Mouse (Mus musculus): ENCODE results near the gene Sh3d21. TPM values are rescaled to one million over a fixed set of nuclear protein-coding genes. Genes with fewer than 3 reads are reported as not detected.
"Not testable (repeated sequence)": the region's sequence is repeated elsewhere in the genome, so short reads cannot be mapped to it uniquely, and the experiment has no call there.

The Sh3d21 gene
- polyA plus RNA-seq, 1 experiment: 3.8 TPM

DNA sequence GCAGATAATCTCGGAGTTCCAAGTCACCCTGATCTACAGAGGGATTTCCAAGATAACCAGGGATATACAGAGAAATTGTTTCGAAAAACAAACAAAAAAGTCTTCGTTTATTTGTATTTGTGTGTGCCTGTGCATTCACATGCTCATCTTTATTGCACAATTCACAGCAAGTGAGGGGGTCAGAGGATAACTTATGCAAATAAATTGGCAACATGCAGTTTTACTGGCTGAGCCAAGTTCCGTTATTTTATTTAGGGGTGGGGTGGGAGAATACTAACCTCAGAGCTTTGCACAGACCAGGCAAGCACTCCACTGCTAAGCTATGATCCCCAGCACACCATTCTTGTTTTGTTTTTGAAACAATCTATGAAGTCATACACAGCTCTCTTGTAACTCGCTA, 10.5 kb upstream of the Sh3d21 start:
- H3K4me1 ChIP-seq (ENCODE audit: control insufficient read depth, insufficient read depth, low read length): no peaks in the 10 kb centered on the region
- no peak overlapping the region for H3K27ac ChIP-seq (ENCODE audit: insufficient read depth, low read length)
- H3K4me3 ChIP-seq (ENCODE audit: insufficient read depth, low read length): no peak overlapping the region
- TF ChIP-seq CTCF (IDR thresholded peaks at IDR 0.05; ENCODE audit: borderline replicate concordance, insufficient read depth, low read length) (no peak), POLR2A (IDR thresholded peaks at IDR 0.05; ENCODE audit: low read depth, low read length) (no peak)

DNA sequence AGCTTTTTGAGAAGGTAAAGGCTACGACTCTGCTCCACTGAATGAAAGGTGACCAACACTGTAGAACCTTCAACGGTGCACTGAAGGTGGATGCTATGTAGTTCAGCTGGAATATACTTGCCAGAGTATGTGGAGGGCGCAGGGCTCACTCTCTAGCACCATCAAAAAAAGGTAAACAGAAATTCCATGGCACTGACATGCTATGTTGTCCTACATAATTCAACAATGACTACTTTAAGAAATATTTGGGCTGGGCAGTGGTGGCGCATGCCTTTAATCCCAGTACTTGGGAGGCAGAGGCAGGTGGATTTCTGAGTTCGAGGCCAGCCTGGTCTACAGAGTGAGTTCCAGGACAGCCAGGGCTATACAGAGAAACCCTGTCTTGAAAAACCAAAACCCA, 7.4 kb upstream of the Sh3d21 start:
- not testable (repeated sequence) for H3K4me3 ChIP-seq (ENCODE audit: insufficient read depth, low read length); H3K27ac ChIP-seq (ENCODE audit: insufficient read depth, low read length); H3K4me1 ChIP-seq (ENCODE audit: control insufficient read depth, insufficient read depth, low read length)

DNA sequence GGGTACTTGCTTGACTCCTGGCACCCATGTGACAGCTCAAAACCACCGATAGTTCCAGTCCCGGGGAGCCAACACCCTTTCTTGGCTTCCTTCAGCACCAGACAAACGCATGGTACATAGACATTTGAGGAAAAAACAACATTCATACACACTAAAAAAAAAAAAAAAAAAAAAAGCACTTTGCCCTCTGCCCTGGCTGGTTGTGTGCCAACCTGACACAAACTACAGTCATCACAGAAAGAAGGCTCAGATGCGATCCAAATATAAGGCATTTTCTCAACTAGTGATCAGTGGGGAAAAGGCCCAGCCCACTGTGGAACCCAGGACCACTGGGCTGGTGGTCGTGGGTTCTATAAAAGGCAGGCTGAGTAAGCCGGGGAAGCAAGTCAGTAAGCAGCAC, 5.6 kb upstream of the Sh3d21 start:
- H3K4me3 ChIP-seq (ENCODE audit: insufficient read depth, low read length): no peak overlapping the region
- TF ChIP-seq CTCF (IDR thresholded peaks at IDR 0.05; ENCODE audit: borderline replicate concordance, insufficient read depth, low read length) (no peak), POLR2A (IDR thresholded peaks at IDR 0.05; ENCODE audit: low read depth, low read length) (no peak)
- no peaks in the 10 kb centered on the region; the same call in 1 of the 2 replicates for H3K4me1 ChIP-seq (ENCODE audit: control insufficient read depth, insufficient read depth, low read length)
- peak overlapping the region; percentile 23; the same call in 1 of the 2 replicates for H3K27ac ChIP-seq (ENCODE audit: insufficient read depth, low read length)

DNA sequence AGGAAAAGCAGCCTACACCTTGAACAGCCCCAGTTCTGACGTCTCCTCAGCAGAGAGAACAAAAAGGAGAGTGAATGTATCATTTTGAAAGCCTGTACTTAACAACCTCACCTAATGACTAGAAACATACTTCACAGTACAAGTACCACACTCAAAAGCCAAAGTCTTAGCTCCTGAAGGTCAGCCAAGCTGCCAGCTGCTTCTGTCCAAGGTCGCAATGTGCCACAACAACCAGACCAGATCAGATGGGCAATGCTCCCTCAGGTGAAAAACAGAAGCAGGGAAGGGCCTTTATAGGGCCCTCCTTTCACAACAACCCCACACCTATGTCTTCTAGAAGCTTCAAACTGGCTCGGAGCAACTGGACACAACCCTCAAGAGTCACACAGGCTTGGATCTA, 2.8 kb upstream of the Sh3d21 start:
- no peak overlapping the region for H3K4me3 ChIP-seq (ENCODE audit: insufficient read depth, low read length)
- H3K27ac ChIP-seq (ENCODE audit: insufficient read depth, low read length): peak overlapping the region; percentile 48; the same call in 1 of the 2 replicates
- no peaks in the 10 kb centered on the region; the same call in 1 of the 2 replicates for H3K4me1 ChIP-seq (ENCODE audit: control insufficient read depth, insufficient read depth, low read length)
- no peak for TF ChIP-seq POLR2A (IDR thresholded peaks at IDR 0.05; ENCODE audit: low read depth, low read length)

DNA sequence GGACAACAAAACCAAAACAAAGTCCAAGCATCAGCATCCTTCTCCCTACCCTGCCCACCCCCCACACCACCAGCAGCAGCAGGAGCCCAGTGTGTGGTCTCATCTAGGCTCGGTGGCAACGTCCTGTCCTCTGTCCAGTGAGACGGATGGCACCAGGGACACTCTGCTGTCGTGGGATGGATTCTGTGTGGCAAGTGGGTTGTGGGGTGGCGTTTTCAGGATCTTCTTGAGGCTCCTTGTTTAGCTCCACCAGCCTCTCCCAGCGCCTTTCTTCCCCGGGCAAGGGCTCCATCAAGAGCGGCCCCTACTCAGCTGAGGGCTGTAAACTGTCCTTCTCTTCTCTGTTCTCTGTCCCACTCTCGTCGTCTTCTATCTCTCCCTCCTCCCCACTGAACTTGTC, 1.8 kb upstream of the Sh3d21 start:
- H3K4me1 ChIP-seq (ENCODE audit: control insufficient read depth, insufficient read depth, low read length); H3K27ac ChIP-seq (ENCODE audit: insufficient read depth, low read length); H3K4me3 ChIP-seq (ENCODE audit: insufficient read depth, low read length): not testable (repeated sequence)

DNA sequence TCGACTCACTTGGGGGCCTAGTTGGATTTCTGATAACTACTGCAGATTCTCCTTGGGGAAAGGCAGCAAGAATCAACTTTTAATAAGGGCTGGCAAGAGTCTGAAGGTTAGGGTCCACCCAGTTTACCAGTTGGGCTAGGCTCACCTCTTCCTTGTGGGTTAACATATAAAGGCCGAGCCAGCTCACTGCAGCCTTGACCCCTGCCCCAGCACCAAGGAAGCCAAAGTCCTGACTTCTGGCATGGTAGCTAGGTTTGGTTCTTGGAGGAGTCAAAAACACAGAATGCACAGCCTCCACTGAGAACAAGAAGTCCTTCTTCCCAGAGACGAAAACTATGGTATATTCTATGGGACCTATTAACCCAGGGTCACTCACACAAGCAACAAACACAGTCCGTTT, 394 bp upstream of the Sh3d21 start:
- H3K4me3 ChIP-seq (ENCODE audit: insufficient read depth, low read length): no peak overlapping the region
- H3K27ac ChIP-seq (ENCODE audit: insufficient read depth, low read length): no peak overlapping the region
- H3K4me1 ChIP-seq (ENCODE audit: control insufficient read depth, insufficient read depth, low read length): no peaks in the 10 kb centered on the region; the same call in 1 of the 2 replicates
- TF ChIP-seq CTCF (IDR thresholded peaks at IDR 0.05; ENCODE audit: borderline replicate concordance, insufficient read depth, low read length) (no peak), POLR2A (IDR thresholded peaks at IDR 0.05; ENCODE audit: low read depth, low read length) (no peak)

DNA sequence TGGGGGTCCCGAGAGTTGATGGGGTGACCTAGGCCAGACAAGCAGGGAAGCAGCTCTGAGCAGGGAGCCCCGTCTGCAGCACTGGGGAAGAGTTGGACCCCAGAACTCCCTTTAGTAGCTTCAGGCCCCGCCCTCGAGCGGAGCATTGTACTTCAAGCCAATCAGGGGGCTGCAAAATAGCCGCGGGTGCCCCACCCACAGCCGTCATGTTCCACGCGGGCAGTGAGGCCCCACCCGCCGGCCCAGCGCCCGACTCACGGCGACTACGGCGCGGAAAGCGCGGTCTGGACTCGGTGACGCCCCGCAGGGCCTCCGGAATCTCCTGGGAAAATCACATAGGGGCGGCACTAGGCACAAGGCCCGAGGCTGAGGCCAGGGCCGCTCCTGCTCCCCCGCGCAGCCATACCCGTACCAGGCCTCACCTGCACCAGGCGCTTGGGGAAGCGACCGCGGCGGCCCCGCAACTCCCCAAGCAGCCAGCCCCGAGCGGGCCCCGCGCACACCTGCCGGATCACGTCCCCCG, 686 bp downstream of the Sh3d21 start:
- TF ChIP-seq POLR2A (IDR thresholded peaks at IDR 0.05; ENCODE audit: low read depth, low read length) (peak; percentile 84), CTCF (IDR thresholded peaks at IDR 0.05; ENCODE audit: borderline replicate concordance, insufficient read depth, low read length) (no peak)
- Histone ChIP-seq H3K4me1 (ENCODE audit: control insufficient read depth, insufficient read depth, low read length) (no peaks in the 10 kb centered on the region; the same call in 1 of the 2 replicates), H3K4me3 (ENCODE audit: insufficient read depth, low read length) (no peak overlapping the region), H3K27ac (ENCODE audit: insufficient read depth, low read length) (0 out of 2 replicates have a peak overlapping the region, but pooled peaks have one; percentile 14)

DNA sequence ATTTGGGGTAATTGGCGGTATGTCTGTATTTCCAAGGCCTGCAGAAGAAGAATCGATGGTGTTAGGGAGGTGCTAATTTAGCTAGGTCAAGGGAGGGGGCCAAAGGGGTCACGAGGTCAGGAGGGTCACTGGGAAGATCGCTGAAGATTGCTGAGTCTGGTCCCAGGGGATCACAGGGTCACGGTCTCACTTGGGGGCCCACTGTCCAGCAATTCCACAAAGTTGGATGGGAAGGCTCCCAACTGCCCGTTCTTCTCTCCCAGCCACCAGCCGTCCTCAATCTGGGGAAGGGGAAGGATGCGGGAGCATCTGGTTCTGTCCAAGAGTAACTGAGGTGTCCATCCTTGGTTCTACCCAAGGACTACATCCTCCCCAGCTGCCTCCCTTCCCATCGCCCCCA, 1.3 kb downstream of the Sh3d21 start:
- no peak overlapping the region for H3K27ac ChIP-seq (ENCODE audit: insufficient read depth, low read length)
- no peaks in the 10 kb centered on the region; the same call in 1 of the 2 replicates for H3K4me1 ChIP-seq (ENCODE audit: control insufficient read depth, insufficient read depth, low read length)
- TF ChIP-seq CTCF (IDR thresholded peaks at IDR 0.05; ENCODE audit: borderline replicate concordance, insufficient read depth, low read length) (no peak), POLR2A (IDR thresholded peaks at IDR 0.05; ENCODE audit: low read depth, low read length) (no peak)
- H3K4me3 ChIP-seq (ENCODE audit: insufficient read depth, low read length): no peak overlapping the region

DNA sequence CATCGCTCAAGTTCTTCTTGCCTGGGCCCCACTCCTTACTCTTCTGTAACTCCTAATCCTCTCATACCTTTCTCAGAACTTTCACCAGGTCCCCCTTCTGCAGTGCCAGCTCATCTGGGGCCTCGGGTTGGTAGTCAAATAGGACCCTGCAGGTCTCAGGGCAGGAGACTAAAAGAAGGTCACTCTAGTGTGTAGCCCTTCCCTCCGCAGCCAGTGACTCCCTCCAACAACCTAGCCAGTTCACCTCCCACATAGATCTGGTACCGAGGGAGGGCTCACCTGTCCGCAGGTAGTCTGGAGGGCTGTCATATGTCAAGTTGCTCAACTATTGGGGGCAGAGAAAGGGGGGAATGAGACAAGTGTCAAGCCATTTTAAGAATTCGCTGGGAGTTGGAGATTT, 1.8 kb downstream of the Sh3d21 start:
- no peak overlapping the region for H3K4me3 ChIP-seq (ENCODE audit: insufficient read depth, low read length)
- no peaks in the 10 kb centered on the region; the same call in 1 of the 2 replicates for H3K4me1 ChIP-seq (ENCODE audit: control insufficient read depth, insufficient read depth, low read length)
- no peak for TF ChIP-seq POLR2A (IDR thresholded peaks at IDR 0.05; ENCODE audit: low read depth, low read length)
- no peak for TF ChIP-seq CTCF (IDR thresholded peaks at IDR 0.05; ENCODE audit: borderline replicate concordance, insufficient read depth, low read length)
- H3K27ac ChIP-seq (ENCODE audit: insufficient read depth, low read length): no peak overlapping the region

DNA sequence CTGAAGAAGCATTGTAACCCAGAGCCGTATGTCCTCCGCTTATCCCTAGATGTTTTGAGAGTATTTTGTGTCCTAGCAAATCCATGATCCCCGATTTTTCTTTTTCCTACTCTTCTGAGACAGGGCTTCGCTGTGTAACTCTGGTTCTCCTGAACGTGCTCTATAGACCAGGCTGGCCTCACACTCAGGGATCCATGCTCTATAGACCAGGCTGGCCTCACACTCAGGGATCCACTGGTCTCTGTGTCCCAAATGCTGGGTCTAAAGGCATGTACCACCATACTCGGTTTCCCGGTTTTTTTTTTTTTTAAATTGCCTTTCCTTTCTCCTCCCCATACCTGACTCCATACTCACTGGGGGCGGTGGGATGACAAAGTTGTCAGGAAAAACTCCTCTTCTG, 2.3 kb downstream of the Sh3d21 start:
- Histone ChIP-seq H3K4me3 (ENCODE audit: insufficient read depth, low read length) (no peak overlapping the region), H3K27ac (ENCODE audit: insufficient read depth, low read length) (no peak overlapping the region), H3K4me1 (ENCODE audit: control insufficient read depth, insufficient read depth, low read length) (no peaks in the 10 kb centered on the region; the same call in 1 of the 2 replicates)
- TF ChIP-seq CTCF (IDR thresholded peaks at IDR 0.05; ENCODE audit: borderline replicate concordance, insufficient read depth, low read length) (no peak), POLR2A (IDR thresholded peaks at IDR 0.05; ENCODE audit: low read depth, low read length) (no peak)

DNA sequence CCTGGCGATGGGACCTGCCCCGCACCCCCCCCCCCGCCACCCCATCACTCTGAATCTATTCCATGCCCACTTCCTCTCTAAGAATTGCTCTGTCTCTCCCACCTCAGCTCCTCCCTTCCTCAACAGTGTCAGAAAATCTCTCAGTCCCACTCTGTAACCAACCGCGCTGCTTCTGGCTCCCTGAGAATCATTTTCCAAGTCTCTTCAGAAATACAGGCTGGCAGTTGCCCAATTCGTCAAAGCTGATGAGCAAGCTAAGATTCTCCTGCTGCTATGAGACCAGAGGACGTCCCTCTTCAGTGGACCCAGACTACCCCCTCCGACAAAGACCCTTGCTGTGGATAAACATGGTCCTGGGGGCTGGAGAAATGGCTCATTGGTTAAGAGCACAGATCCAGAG, 3.8 kb downstream of the Sh3d21 start:
- Histone ChIP-seq H3K4me3 (ENCODE audit: insufficient read depth, low read length) (no peak overlapping the region), H3K4me1 (ENCODE audit: control insufficient read depth, insufficient read depth, low read length) (no peaks in the 10 kb centered on the region; the same call in 1 of the 2 replicates), H3K27ac (ENCODE audit: insufficient read depth, low read length) (no peak overlapping the region)
- TF ChIP-seq CTCF (IDR thresholded peaks at IDR 0.05; ENCODE audit: borderline replicate concordance, insufficient read depth, low read length) (no peak), POLR2A (IDR thresholded peaks at IDR 0.05; ENCODE audit: low read depth, low read length) (no peak)
